Mouse (Mus musculus): Measurements from ENCODE around the gene Tmod2.

DNA sequence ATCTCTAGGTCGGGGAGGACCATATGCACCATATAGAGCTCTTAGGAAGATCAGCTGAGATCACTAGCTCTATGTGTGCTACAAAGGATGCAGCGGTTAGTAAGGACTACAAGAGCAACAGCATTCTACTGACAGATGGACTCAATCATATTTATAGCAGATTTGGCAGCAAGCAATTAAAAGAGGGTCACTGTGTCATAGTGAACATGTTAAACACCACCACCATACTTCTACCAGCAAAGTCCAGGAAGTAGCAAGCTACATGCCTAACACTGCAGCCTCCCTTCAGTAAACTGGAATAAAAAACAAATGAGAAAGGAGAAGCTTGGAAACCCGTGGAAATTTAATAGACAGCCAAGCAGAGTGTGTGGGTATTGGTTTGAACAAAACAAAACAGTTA is 5.4 kb upstream of the Tmod2 start:
- TF ChIP-seq TBP (conservative IDR thresholded peaks at IDR 0.05; ENCODE audit: low read depth, low read length) (no peak), CTCF (conservative IDR thresholded peaks at IDR 0.05 in 1 of 2, IDR thresholded peaks at IDR 0.05 in 1 of 2; ENCODE audit: low read depth in 2 of 2, low read length in 2 of 2) (no peak), POLR2A (IDR thresholded peaks at IDR 0.05; ENCODE audit: low read depth, low read length) (no peak), UBTF (IDR thresholded peaks at IDR 0.05; ENCODE audit: low read depth, low read length) (no peak), HCFC1 (IDR thresholded peaks at IDR 0.05; ENCODE audit: low read depth, low read length) (no peak), POLR2AphosphoS2 (IDR thresholded peaks at IDR 0.05; ENCODE audit: low read depth, low read length) (no peak), GABPA (IDR thresholded peaks at IDR 0.05; ENCODE audit: insufficient replicate concordance, low read depth, low read length) (no peak), CHD2 (IDR thresholded peaks at IDR 0.05; ENCODE audit: low read length) (no peak), NELFE (IDR thresholded peaks at IDR 0.05; ENCODE audit: low read depth, low read length) (no peak), RCOR1 (conservative IDR thresholded peaks at IDR 0.05; ENCODE audit: low read depth, low read length) (no peak), E2F4 (IDR thresholded peaks at IDR 0.05; ENCODE audit: insufficient replicate concordance, low read depth, low read length) (no peak), JUN (IDR thresholded peaks at IDR 0.05; ENCODE audit: insufficient read depth, low read depth, low read length) (no peak), SMC3 (IDR thresholded peaks at IDR 0.05; ENCODE audit: low read depth, low read length) (no peak), TCF12 (IDR thresholded peaks at IDR 0.05; ENCODE audit: low read depth, low read length) (no peak)
